Mouse (Mus musculus) right cerebral cortex, adult 18-20 months (tissue): Measurements from ENCODE around the gene Chmp6.
A peak's percentile ranks its signal among the peaks of the same experiment; 100 is the strongest.

ENCODE experiments used
- DNase-seq: peaks from one replicate; pipeline ENCODE4 v3.0.0; 2022; ENCODE audit warnings: mixed read lengths

Chmp6 gene

DNA sequence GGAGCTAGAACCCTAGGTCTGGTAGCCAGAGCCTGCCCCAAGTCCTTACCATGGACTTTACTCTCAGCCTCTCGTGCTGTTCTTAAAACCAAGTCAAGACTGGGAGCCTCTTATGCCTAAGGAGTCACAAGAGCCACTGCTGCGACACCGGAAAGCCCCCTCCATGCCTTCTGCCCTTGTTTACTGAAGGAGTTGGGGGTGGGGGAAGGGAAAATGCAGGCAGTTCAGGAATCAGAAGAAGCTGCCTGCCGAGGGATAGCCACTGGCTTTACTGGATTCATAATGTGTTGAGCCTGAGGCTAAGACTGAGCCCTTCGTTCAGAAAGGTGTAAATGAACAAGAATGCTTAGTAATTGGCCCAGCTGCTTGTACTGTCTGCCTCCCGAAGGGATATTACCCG is 396 bp upstream of the Chmp6 start:
- no peak for DNase-seq

DNA sequence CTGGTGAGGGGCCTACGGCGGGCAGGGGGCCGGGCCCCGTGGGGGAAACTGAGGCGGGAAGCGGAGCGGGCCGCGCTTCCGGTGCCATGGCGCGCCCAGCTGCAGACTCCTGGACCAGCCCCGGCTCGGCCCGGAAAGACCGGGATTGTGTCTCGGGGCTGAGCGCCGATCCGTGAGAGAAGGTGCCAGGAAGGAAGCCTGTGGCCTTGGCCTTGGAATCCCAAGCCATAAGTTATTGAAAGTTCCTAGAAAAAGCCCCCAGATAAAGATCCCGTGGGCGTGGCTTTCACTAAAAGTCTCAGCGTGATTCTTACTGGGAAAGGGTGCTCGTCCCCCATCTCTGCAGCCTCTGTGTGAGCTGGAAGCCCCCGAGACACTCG is 684 bp downstream of the Chmp6 start:
- DNase-seq, result no peak

DNA sequence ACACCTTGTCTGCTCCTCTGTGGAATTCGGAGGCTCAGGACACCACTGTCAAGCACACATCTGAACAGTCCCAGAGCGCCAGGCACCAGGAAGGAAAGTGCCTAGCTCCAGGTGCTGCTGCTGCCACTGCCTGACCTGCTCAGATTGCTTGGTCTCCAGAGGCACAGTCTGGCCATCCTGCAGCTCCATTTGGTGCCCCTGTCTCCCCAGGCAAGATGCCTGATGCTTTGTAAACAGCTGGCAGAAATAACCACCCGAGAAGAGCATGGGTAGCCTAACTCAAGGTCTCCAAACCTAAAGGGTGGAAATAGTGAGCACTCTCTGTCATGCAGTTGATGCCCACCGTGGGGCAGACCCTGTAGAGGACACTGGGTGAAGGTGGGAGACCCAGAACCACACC is 1.1 kb downstream of the Chmp6 start:
- DNase-seq, result no peak

DNA sequence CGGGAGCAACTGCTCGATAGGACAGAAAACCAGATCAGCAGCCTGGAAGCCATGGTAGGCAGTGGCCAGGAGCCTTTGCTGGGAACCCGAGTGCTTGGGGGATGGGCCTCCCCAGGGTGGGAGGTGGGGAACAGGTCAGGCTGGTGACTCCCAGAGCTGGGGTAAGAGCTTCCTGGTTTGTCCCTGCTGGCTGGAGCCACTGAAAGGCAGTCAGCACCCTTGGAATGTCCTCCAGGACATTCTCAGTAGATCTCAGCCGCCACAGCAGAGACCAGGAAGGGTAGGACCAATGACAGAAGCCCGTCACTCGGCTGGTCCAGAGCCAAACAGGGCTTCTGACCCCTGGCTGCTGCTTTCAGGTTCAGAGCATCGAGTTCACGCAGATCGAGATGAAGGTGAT is 2.4 kb downstream of the Chmp6 start:
- no peak for DNase-seq

DNA sequence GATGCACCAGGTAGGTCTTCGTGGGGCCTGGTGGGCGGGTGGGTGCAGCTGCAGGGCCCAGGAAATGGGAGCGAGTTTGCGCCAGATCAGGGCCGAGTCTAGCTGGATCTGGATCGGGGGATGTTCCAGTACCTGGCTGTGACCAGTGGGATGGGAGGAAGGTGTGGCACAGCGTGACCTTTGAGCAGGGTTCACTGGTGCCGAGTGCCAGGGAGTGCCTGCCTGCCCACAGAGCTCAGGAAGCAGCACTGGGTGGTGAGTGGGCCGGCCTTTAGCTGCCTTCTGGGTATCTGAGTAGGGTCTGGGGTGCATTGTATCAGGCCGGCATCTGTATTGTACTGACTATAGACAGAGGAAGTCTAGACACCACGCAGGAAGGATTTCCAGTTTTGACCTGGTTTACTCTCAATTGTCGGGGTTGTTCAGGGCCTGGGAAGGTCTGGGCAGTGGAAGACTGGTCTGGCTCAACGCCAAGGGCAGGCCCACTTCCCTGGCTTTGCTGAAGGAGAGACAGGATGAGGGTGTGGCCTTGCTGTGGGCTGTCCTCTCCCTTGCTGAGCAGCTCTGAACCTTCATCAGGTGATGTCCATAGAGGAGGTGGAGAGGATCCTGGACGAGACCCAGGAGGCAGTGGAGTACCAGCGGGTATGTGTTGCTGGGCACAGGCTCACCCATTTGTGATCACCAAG is 3.0 kb downstream of the Chmp6 start:
- DNase-seq, result no peak

DNA sequence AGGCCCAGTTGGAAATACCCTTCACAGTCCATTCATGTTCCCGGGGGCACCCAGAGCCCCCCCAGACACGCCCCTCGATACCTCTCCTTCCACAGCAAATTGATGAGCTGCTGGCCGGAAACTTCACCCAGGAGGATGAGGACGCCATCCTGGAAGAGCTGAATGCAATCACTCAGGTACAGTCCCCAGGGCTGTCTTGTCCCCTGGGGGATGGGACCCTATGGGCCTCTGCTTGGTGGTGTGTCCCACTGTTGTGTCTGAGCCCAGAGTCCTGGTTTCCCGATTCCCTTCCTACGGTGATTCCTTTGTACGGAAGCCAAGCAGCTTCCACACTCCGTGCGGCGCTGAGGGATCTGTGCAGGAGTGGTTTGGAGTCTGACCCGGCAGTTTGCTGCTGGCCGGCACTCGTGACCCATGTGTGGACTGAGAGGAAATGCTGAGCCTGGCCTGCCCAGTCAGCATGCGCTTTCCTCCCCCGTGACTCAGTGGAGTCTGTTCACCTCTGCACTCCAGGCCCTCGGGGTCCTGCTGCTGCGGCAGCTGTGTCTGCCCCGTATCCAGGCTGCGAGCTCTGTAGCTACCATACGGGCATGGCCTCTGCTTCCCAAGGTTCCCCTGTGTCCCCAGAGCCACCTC is 3.7 kb downstream of the Chmp6 start:
- no peak for DNase-seq

DNA sequence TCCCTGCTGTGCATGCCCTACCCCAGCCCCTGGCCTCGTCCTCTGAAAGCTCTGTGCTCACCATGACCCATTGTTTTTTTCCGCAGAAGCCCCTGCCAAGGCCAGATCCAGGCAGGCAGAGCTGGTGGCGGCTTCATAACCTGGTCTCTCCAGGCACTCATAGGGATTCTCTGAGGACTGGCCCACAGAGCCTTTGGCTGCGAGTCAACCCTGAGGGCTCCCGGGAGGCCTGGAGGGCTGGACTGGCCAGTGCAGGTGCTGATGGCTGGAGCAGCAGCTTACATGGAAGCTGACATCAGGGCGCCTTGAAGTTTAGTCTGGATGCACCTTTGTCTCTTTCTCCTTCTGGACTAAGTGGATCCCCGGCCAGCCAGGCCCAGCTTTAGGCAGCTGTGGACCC is 5.3 kb downstream of the Chmp6 start:
- DNase-seq, result no peak

DNA sequence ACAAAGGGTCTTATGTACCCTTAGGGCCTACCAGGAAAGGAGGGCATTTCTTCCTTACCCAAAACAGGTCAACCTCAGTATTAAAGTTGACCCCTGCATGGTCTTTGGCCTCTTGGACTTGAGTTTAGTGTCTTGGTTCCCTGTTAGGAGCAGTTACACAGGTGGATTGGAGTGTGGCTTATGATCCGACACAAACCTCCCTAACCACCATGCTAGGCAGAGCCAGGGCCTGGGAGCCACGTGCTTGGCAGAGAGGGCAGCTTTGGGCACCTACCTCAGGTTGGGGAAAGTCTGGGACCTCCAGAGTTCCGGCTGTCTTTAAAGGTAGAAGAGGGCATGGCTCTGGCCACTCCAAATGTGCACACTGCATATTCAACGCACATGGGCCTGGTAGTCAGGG is 6.2 kb downstream of the Chmp6 start:
- DNase-seq, result no peak

DNA sequence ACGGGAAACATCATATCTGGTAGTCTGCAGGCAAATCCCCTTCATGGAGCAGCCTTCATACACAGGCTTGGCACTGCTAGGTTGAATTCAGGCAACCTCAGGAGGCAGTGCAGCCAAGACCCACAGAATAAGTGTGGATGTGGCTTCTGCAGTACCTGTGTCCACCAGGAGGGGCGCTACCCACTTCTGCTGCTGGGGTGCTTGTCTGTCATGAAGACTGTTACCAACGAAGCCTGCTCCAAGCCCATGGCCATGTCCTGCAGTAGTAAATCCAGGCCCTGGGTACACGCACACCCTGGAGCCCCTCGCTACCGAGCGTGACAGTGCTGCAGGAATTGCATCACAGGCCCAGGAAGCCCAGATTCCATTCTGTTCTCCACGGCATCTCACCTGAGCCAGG is 6.7 kb downstream of the Chmp6 start:
- DNase-seq, result no peak

DNA sequence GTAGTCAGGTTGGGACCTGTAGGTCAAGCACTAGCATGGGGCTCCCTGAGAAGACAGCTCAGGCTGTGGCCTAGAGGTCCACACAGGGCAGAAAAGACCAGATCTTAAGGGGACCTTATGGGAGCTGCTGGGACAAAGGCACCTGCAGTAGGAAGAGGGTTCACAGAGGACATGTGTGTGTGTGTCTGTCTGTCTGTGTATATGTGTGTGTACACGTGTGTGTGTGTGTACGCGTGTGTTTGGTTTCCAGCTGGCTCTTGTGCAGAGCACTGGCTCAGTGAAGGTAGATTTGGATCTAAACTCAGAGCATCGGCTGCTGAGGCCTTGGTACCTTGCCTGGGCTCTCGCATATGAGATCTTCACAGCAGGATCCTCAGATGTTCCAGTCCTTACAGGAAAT is 7.4 kb downstream of the Chmp6 start:
- no peak for DNase-seq

DNA sequence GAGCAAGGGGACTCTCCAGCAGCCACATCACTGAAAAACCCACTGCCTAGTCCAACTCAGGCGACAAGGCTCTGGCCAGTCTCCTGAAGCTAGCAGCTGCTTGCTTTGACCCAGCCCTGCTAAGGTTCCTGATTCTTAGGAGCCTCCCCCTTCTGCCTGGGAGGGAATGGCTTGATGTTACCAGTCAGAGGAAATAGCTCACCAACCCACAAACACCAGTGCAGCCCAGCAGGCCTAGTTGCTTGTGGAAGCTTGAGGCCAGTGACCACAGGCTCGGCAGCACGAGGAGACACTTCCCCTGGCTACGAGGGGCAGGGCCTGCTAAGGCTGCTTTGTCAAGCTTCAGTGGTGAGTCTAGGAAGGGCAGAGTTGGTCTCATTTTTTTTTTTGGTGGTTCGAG is 11.9 kb downstream of the Chmp6 start:
- no peak for DNase-seq

DNA sequence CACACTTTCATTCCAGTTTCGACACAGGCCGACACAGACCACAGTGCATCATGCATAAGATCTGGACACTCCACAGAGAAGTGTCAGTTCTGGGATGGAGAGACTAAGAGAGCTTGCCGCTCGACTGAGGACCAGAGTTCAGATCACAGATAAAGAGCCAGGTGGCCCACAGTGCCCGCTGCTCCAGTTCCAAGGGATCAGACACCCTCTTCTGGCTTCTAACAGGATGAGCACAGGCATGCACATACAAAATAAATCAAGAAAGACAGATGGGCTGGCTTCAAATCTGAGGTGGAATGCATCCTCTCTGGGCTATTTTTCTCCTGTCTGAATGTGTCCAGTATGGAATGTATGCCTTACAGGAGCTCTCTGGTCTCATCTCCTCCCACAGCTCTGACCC is 13.5 kb downstream of the Chmp6 start:
- no peak for DNase-seq

DNA sequence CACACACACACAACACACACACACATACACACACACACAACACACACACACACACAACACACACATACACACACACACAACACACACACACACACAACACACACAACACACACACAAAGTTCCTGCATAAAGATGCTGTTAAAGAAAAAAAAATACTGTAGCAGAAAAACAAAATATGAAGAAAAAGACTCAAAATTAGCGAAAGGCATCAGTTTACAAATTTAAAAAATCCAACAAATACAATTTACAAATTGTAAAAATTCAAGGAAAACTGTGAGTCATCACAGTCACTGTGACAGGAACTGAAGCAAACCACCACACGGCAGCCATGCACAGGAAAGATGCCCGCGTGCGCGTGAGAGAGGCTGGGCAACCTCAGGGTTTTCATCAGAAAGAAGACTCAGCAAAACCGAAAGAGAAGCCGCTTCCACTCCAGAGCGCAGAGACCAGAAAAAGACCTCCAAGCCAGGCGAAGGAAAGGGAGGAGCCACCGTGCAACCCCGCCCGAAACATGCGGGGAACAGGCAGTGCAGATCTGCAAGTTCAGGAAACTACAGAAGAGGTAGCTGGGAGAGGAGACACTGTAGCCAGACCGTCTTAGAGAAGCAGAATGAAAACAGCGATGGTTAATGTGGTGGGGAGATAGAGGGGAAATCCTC is 14.9 kb downstream of the Chmp6 start:
- peak; percentile 64 for DNase-seq

DNA sequence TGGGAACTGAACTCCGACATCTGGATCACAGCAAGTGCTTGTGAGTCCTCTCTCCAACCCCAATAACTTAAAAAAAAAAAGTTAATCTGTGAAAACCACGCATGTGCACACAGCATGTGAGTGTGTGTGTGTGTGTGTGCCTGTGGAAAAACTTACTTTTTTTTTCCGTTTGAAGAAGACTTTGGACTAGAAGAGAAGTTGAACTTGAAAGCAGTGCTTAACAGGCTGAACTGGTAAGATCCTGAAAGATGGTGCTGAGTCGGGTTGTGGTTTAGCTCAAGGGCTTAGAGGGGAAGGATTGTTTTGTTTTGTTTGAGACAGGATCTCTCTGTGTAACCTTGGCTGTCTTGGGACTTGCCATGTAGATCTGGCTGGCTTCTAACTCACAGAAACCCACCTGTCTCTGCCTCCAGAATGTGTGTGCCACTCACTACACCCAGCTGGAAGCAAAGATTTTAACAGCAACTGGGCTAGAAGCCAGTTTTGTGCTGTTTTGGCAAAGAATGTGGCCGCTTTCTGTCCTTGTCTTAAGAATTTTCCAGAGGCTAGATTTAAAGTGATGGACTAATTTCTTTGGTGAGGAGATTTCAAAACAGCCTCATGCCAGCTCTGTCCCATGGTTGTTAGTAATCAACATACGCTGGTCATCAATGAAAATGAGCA is 16.5 kb downstream of the Chmp6 start:
- DNase-seq, result no peak

DNA sequence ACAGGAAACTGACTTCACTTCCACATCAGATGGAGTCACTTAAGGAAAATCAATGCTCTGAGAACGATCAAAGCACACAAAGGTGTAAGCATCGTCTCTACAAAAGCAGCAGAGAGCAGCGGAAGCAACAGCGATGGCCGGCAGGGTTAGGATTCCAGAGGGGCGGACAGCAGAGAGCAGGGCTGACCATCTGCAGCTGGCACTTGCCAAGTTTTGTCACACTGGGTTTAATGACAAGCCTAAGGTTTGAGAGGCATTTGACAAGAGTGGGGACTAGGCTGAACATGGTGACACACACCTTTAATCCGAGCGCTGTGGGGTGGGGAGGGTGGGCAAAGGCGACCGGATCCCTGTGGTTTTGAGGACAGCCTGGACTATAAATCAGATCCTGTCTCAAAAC is 18.6 kb downstream of the Chmp6 start:
- no peak for DNase-seq

DNA sequence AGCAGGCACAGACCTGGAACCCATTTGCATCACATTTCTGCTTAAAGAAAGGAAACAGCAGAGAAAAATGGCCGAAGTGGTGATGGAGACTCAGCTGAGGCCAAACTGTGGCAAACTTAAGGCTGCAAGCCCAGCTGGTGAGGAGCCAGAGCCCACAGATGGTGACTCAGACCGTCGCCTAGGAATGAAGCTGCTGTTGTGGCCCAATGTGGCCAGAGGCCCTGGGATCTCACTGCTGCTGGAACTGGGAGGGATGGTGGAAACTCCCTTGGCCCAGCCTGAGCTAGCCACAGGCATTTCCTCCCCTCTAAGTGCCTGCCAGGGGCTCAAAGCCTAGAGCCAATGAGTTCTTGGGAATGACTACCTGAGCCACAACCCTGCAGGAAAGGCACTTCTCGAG is 19.9 kb downstream of the Chmp6 start:
- no peak for DNase-seq

DNA sequence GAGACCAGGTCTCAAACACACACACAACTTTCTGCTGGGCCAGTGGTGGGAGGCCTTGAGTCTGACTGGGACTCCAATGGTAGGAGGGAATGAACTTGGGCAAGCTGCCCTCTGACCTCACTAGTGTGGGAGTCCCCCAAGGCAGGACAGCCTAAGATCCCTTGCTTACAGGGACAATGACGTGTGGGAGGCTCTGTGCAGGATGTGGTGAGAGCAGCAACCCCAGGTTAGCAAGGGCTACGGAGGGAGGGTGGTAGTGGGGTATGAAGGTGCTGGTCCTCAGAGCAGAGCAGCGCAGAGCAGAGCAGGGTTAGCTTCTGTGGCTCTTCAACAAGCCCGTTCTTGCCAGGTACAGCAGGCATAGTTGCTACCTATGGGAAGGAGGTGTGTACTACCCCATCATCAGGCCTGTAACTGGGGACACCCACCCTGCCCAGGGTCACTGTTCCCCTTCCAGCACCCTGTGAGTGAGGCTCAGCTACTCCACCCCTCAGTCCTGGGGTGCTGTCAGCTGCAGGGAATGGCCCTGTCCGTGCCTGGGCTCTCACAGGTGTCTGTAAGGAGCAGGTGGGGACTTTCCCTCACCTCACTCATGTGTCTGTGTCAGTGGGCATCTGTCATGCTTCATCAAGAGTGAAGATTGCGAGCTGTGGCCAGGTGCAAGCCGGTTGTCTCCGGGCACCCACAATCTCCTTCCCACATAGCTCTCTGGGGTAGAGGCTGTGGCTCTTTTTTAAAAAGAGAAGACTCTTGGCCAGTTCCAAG is 20.8 kb downstream of the Chmp6 start:
- no peak for DNase-seq

DNA sequence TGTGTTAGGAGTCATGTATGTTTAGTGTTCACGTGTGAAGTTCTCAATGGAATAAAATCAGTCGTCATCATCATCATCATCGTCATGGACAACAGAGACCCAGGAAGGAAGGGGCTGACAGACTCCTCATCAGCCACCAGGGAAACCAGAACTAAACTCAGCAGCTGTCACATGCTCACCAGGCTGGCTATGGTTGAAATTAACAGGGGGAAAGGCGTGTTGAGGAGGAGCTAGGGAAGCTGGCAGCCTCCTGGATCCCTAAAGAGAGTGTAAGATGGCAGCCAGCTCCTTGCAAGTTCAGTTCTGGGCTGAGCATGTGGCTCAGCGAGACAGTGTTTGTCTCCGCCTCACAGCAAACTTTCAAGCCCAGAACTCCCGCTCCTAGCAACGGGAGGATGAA is 21.5 kb downstream of the Chmp6 start:
- no peak for DNase-seq

DNA sequence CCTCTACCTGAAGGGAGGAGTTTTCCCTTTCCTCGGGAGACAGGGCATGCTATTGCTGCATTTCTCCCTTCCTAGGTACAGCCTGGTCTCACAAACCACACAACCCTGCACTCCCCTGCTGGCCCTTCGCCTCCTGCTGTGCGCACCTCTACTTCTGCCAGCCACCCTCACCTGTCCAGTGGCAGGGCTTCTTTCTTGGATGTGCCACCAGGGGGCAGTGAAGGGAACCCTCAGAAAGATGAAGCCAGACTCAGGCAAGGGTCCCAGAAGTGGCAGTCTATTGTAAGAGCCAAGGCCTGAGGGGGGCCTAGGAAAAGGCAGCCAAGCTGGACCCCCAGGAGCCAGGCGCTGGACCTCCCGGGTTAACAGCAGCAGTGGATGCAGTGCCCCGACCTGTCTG is 22.2 kb downstream of the Chmp6 start:
- DNase-seq, result peak; percentile 72

DNA sequence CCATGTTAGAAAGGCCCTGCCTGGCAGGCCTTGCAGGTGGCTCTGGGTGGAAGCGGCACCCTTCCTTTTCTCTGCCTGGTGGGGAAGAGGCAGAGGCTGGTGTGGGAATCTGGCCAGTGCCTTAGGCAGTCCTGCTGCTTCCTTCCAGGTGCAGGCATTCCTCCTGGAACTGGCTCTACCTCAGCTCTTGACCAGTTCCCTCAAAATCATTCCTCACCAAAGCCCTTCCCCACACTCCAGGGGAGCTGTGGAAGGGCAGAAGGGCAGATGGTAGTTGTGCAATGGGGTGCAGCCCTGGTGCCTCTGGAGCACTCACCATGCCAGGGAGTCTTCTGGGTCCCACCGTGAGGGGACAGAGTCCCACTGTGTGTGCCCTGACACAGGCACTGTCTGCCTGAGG is 23.2 kb downstream of the Chmp6 start:
- DNase-seq, result no peak

DNA sequence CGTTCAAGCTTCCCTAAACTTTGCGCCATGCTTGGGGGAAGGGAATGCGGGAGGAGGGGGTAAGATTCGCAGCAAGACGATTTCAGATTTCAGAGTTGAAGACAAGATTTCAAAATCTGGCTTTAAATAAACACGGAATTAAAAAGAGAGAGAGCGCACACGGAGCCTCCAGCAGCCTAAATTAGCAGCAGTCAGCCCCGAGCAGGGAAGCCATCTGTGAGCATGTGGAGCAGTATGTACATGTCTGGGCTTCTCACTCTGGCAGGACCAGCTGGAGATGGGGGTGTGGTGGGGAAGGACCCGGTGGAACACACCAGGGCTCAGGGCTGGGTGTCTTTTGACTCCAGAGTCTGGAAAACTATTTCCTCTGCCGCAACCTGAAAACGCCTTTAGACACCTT is 24.0 kb downstream of the Chmp6 start:
- peak; percentile 89 for DNase-seq

DNA sequence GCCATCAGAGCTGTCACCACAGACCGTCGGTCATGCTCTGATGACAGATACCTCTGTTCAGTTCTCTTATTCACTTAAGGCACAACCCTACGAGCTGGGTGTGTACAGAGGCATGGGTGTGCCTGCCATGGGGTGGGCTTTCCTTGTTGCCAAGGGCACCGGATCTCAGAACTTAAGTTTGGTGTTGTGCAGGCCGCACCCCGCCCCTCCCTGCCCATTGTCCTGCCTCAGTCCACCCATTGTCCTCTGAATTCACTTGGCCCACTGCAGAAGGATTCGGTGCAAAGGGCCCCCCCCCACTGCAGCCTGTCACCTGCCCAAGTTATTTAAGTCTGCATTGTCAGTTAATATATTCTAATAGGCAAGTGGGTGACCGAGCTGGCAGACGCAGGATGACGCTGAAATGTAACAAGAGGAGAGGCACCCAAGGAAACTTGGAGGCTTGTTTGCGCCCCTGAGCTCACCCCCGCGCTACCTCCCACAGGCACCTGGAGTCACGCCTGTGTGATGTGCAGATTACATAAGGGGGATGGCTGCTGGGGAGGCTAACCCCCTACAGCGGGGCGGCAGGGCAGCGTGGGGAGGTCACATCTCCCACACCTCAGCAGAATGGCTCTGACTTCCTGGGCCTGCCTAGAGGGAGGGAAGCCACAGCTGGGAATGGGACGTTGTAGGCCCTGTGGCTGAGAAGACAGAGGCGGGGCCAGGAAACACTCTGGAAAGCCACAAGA is 24.7 kb downstream of the Chmp6 start:
- DNase-seq, result peak; percentile 83
